Mouse (Mus musculus): ENCODE measurements around the gene Zfp322a. TPM values are rescaled to one million over a fixed set of nuclear protein-coding genes. Genes with fewer than 3 reads are reported as not detected.

Gene Zfp322a
- polyA plus RNA-seq (2017; shearing (Covaris generic)), result 9.8 TPM

GRCm38 (mm10) chr13:23368583-23369420 is at the start of gene Zfp322a:
Zfp322a (minus strand) TSS chr13:23369208.

Other genes starting within 250 kb of the Zfp322a start
- 0.10 TPM for gene Vmn1r218, start 236.1 kb downstream of the Zfp322a start, polyA plus RNA-seq (2017; shearing (Covaris generic))
- gene Vmn1r219, start 209.9 kb downstream of the Zfp322a start, polyA plus RNA-seq (2017; shearing (Covaris generic)), result not detected
- not detected for gene Vmn1r220, start 181.2 kb downstream of the Zfp322a start, polyA plus RNA-seq (2017; shearing (Covaris generic))
- gene Vmn1r221, start 155.1 kb downstream of the Zfp322a start, polyA plus RNA-seq (2017; shearing (Covaris generic)), result 0.09 TPM
- not detected for gene Vmn1r222, start 133.3 kb downstream of the Zfp322a start, polyA plus RNA-seq (2017; shearing (Covaris generic))
- gene Vmn1r223, start 122.1 kb downstream of the Zfp322a start, polyA plus RNA-seq (2017; shearing (Covaris generic)), result 0.10 TPM
- 14.3 TPM for gene Abt1, start 54.7 kb upstream of the Zfp322a start, polyA plus RNA-seq (2017; shearing (Covaris generic))
- gene Btn1a1, start 96.7 kb upstream of the Zfp322a start, polyA plus RNA-seq (2017; shearing (Covaris generic)), result 0.33 TPM
- not detected for gene Btn2a2, start 119.6 kb upstream of the Zfp322a start, polyA plus RNA-seq (2017; shearing (Covaris generic))
- 1.2 TPM for gene Hist1h4h, start 161.8 kb upstream of the Zfp322a start, polyA plus RNA-seq (2017; shearing (Covaris generic))
- gene Hist1h2af, start 164.7 kb upstream of the Zfp322a start, polyA plus RNA-seq (2017; shearing (Covaris generic)), result not detected
- not detected for gene Hist1h3g, start 166.2 kb upstream of the Zfp322a start, polyA plus RNA-seq (2017; shearing (Covaris generic))
- gene Hist1h2bh, start 174.2 kb upstream of the Zfp322a start, polyA plus RNA-seq (2017; shearing (Covaris generic)), result 0.85 TPM
- gene Hist1h3f, start 174.8 kb upstream of the Zfp322a start, polyA plus RNA-seq (2017; shearing (Covaris generic)), result 0.99 TPM
- gene Hist1h4f, start 182.4 kb upstream of the Zfp322a start, polyA plus RNA-seq (2017; shearing (Covaris generic)), result not detected
- gene Hist1h1d, start 184.1 kb upstream of the Zfp322a start, polyA plus RNA-seq (2017; shearing (Covaris generic)), result 0.15 TPM
- gene Hist1h3e, start 193.2 kb upstream of the Zfp322a start, polyA plus RNA-seq (2017; shearing (Covaris generic)), result 0.98 TPM
- 1.8 TPM for gene Hist1h2ae, start 202.0 kb upstream of the Zfp322a start, polyA plus RNA-seq (2017; shearing (Covaris generic))
- not detected for gene Hist1h2bg, start 202.2 kb upstream of the Zfp322a start, polyA plus RNA-seq (2017; shearing (Covaris generic))
- not detected for gene Hist1h2bf, start 205.0 kb upstream of the Zfp322a start, polyA plus RNA-seq (2017; shearing (Covaris generic))
- gene Hist1h2ad, start 205.2 kb upstream of the Zfp322a start, polyA plus RNA-seq (2017; shearing (Covaris generic)), result not detected
- not detected for gene Hist1h3d, start 206.6 kb upstream of the Zfp322a start, polyA plus RNA-seq (2017; shearing (Covaris generic))
- gene Hist1h4d, start 212.4 kb upstream of the Zfp322a start, polyA plus RNA-seq (2017; shearing (Covaris generic)), result 15.2 TPM